Mouse (Mus musculus): ENCODE measurements at regions not wholly inside any gene's neighbourhood (a gene's known extent, or its start where the extent isn't known, plus 50 kb on each side); places are given as distances from the start of the nearest gene placed in this dataset.

- TF ChIP-seq CTCF (IDR thresholded peaks at IDR 0.05; ENCODE audit: control insufficient read depth, insufficient read depth, low read length) = no peak
- TF ChIP-seq POLR2A (IDR thresholded peaks at IDR 0.05; ENCODE audit: borderline replicate concordance, control insufficient read depth, low read depth, low read length) = no peak
Measured at GRCm38 (mm10) chrX:13360436-13360835, 79.7 kb downstream of the Ddx3x start.

Measured in bone marrow, adult 2 months (tissue).